Mouse (Mus musculus) cerebellum, adult 8-10 months (tissue): Measurements from ENCODE around the gene Ube4b.
"Not testable (repeated sequence)": the region's sequence is repeated elsewhere in the genome, so short reads cannot be mapped to it uniquely, and the experiment has no call there.

Source experiments
- DNase-seq: peaks from one replicate; pipeline ENCODE4 v3.0.0; 2022

Ube4b gene

GRCm38 (mm10) chr4:149426325-149427199 is at the start of gene Ube4b:
Gene Ube4b (minus strand): TSS chr4:149426749.
- DNase-seq: peak; percentile 95

GRCm38 (mm10) chr4:149475096-149475495 is 48.5 kb upstream of the Ube4b start:
- no peak for DNase-seq

- DNase-seq: no peak
Observed at GRCm38 (mm10) chr4:149469557-149469956, 43.0 kb upstream of the Ube4b start.

GRCm38 (mm10) chr4:149463435-149463950 is 36.9 kb upstream of the Ube4b start:
- no peak for DNase-seq

- no peak for DNase-seq
Observed at GRCm38 (mm10) chr4:149462305-149462971, 35.9 kb upstream of the Ube4b start.

- DNase-seq: peak; percentile 66
Observed at GRCm38 (mm10) chr4:149461579-149462304, 35.2 kb upstream of the Ube4b start.

- DNase-seq: not testable (repeated sequence)
Observed at GRCm38 (mm10) chr4:149460475-149460874, 33.9 kb upstream of the Ube4b start.

GRCm38 (mm10) chr4:149459425-149459824 is 32.9 kb upstream of the Ube4b start:
- DNase-seq: no peak

GRCm38 (mm10) chr4:149458526-149458925 is 32.0 kb upstream of the Ube4b start:
- DNase-seq: no peak

- DNase-seq: no peak
Observed at GRCm38 (mm10) chr4:149457831-149458430, 31.4 kb upstream of the Ube4b start.

- not testable (repeated sequence) for DNase-seq
Observed at GRCm38 (mm10) chr4:149457163-149457562, 30.6 kb upstream of the Ube4b start.

GRCm38 (mm10) chr4:149454879-149455278 is 28.3 kb upstream of the Ube4b start, which contains the start of gene Rbp7:
Gene Rbp7 (minus strand): TSS chr4:149454978.
- DNase-seq: no peak

- DNase-seq: no peak
Observed at GRCm38 (mm10) chr4:149454263-149454662, 27.7 kb upstream of the Ube4b start.

GRCm38 (mm10) chr4:149453656-149454055 is 27.1 kb upstream of the Ube4b start:
- no peak for DNase-seq

- DNase-seq: no peak
Observed at GRCm38 (mm10) chr4:149450636-149451035, 24.1 kb upstream of the Ube4b start.

GRCm38 (mm10) chr4:149446309-149446708 is 19.8 kb upstream of the Ube4b start:
- DNase-seq: no peak

- DNase-seq: no peak
Observed at GRCm38 (mm10) chr4:149445868-149446267, 19.3 kb upstream of the Ube4b start.

- DNase-seq: peak; percentile 89
Observed at GRCm38 (mm10) chr4:149444964-149445701, 18.6 kb upstream of the Ube4b start.

GRCm38 (mm10) chr4:149444465-149444864 is 17.9 kb upstream of the Ube4b start:
- DNase-seq: no peak

GRCm38 (mm10) chr4:149442436-149442835 is 15.9 kb upstream of the Ube4b start:
- DNase-seq: no peak

- DNase-seq: no peak
Observed at GRCm38 (mm10) chr4:149440576-149440975, 14.0 kb upstream of the Ube4b start.

- not testable (repeated sequence) for DNase-seq
Observed at GRCm38 (mm10) chr4:149431887-149432286, 5.3 kb upstream of the Ube4b start.
